Mouse (Mus musculus) hindlimb bud, embryonic 11.5 days (tissue): ENCODE data around the gene Depdc1b.

Experiments
- DNase-seq: peaks from one replicate; pipeline ENCODE4 v3.0.0-alpha.2; 2012; ENCODE audit warnings: low read depth, low spot score; ENCODE audit errors: extremely low spot score

The Depdc1b gene

GRCm38 (mm10) chr13:108349624-108350023, 33.5 kb downstream of the Depdc1b start:
- DNase-seq, result no peak

- DNase-seq, result no peak
Measured at GRCm38 (mm10) chr13:108353781-108354180, 37.6 kb downstream of the Depdc1b start.

GRCm38 (mm10) chr13:108354804-108355552, 38.8 kb downstream of the Depdc1b start:
- DNase-seq, result no peak

GRCm38 (mm10) chr13:108357362-108357761, 41.2 kb downstream of the Depdc1b start:
- no peak for DNase-seq

GRCm38 (mm10) chr13:108358228-108358627, 42.1 kb downstream of the Depdc1b start:
- DNase-seq, result no peak

GRCm38 (mm10) chr13:108367496-108367895, 51.4 kb downstream of the Depdc1b start:
- DNase-seq, result no peak

- no peak for DNase-seq
Measured at GRCm38 (mm10) chr13:108370241-108370941, 54.3 kb downstream of the Depdc1b start.

- DNase-seq, result no peak
Measured at GRCm38 (mm10) chr13:108371352-108371921, 55.3 kb downstream of the Depdc1b start.

- no peak for DNase-seq
Measured at GRCm38 (mm10) chr13:108373231-108373630, 57.1 kb downstream of the Depdc1b start.

- no peak for DNase-seq
Measured at GRCm38 (mm10) chr13:108376637-108377036, 60.5 kb downstream of the Depdc1b start.

GRCm38 (mm10) chr13:108381161-108381560, 65.0 kb downstream of the Depdc1b start:
- no peak for DNase-seq

GRCm38 (mm10) chr13:108383051-108383450, 66.9 kb downstream of the Depdc1b start:
- no peak for DNase-seq

- no peak for DNase-seq
Measured at GRCm38 (mm10) chr13:108386058-108386457, 69.9 kb downstream of the Depdc1b start.

GRCm38 (mm10) chr13:108390565-108390964, 74.4 kb downstream of the Depdc1b start:
- DNase-seq, result no peak

GRCm38 (mm10) chr13:108403197-108403596, 87.1 kb downstream of the Depdc1b start:
- no peak for DNase-seq

- DNase-seq, result no peak
Measured at GRCm38 (mm10) chr13:108404372-108404771, 88.2 kb downstream of the Depdc1b start.

- DNase-seq, result no peak
Measured at GRCm38 (mm10) chr13:108415464-108415863, 99.3 kb downstream of the Depdc1b start.

GRCm38 (mm10) chr13:108418741-108419507, 102.8 kb downstream of the Depdc1b start:
- no peak for DNase-seq

GRCm38 (mm10) chr13:108426322-108426721, 110.2 kb downstream of the Depdc1b start:
- DNase-seq, result no peak

GRCm38 (mm10) chr13:108428809-108429208, 112.7 kb downstream of the Depdc1b start:
- no peak for DNase-seq

GRCm38 (mm10) chr13:108429623-108430022, 113.5 kb downstream of the Depdc1b start:
- no peak for DNase-seq
